Mouse (Mus musculus): ENCODE data around the gene Actn3.
"Not testable (repeated sequence)": the region's sequence is repeated elsewhere in the genome, so short reads cannot be mapped to it uniquely, and the experiment has no call there.

Gene Actn3

GRCm38 (mm10) chr19:4812334-4812949, 65.3 kb downstream of the Actn3 start:
- DNase-seq (ENCODE audit: low read depth, low spot score), result not testable (repeated sequence)

DNA sequence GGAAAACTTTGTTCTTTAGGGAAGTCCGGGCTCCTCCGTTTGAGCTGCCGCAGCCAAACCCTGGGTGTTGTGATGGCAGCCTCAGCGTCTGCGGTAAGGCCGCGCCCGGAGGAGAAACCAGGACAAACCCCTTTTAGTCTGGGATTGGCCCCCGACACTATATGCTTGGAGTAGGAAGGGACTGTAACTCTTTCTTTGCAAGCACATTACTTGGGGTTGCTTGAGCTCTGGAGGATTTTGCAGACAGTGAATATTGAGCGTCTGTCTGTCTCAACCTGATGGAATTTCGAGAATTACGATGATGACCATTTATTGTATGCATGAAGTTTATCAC, 65.8 kb downstream of the Actn3 start:
- DNase-seq (ENCODE audit: low read depth, low spot score), result no peak

All from brain, adult 2 months (tissue).